In the genomic region with DNA sequence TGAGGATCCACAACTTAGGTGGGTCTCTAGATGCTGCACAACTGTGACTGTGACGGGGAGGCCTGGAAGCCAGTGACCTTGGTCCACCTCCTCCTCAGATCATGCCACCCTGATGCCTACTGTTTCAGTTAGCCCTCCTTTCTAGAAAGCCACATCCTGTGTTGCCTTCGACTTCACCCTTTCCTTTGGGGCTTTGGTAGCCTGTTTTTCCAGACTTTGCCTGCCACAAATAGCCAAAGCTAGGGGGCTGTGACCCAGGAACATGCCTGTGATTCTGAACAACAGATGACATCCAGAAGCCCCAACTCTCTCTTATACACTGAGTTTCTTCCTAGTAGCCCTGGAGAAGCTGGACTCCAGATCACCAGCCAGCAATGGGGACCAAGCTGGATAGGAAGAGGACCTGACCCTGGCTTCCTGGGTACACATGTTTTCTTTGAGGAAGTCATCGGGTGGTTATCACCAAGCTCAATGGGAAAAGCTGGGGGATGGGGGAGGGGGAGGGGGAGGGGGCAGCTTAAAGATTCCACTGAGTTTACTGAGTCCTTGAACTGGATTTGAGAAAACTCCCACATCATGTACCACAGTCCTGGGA, we compare ENCODE assay signal across 9 mouse cellular contexts. TPM values are rescaled to one million over a fixed set of nuclear protein-coding genes. Genes with fewer than 3 reads are reported as not detected.
DNase-seq lines count a peak whose midpoint lies in the region; ATAC-seq and TF ChIP-seq lines count a peak whose summit lies in the region.
"Had no signal": no experiment of that assay in that cellular context is flagged by ENCODE, and none has a peak within 500 bp of the region (broad histone marks: within the 10 kb centered on the region; RNA-seq: fewer than 3 reads in every experiment).

No protein-coding gene starts in this region.

- TF ChIP-seq POLR2A in CH12.LX (IDR thresholded peaks at IDR 0.05; ENCODE audit: low read depth, low read length), result no peak
- TF ChIP-seq POLR2A in bone marrow, adult 2 months (IDR thresholded peaks at IDR 0.05; ENCODE audit: borderline replicate concordance, control insufficient read depth, low read depth, low read length), result no peak

- H3K9me3 ChIP-seq in kidney, embryonic 15.5 days (replicated peaks), result no peaks in the 10 kb centered on the region
- no peaks in the 10 kb centered on the region for H3K9me3 ChIP-seq in CH12.LX (replicated peaks; ENCODE audit: low read length)
- H3K9me3 ChIP-seq in limb, embryonic 15.5 days, result no peaks in the 10 kb centered on the region

- H3K36me3 ChIP-seq in kidney, embryonic 15.5 days, result 0 out of 2 replicates have a peak, but pooled peaks cover 3% of the 10 kb centered on the region
- H3K36me3 ChIP-seq in CH12.LX (replicated peaks in 1 of 2; ENCODE audit: control insufficient read depth in 1 of 2, insufficient read depth in 1 of 2, low read length in 1 of 2), result peaks cover 0 to 17% of the 10 kb centered on the region in 2 experiments
- H3K36me3 ChIP-seq in limb, embryonic 15.5 days, result no peaks in the 10 kb centered on the region

- TF ChIP-seq RAD21 in CH12.LX (IDR thresholded peaks at IDR 0.05; ENCODE audit: low read depth, low read length), result no peak

- no peak for TF ChIP-seq EP300 in CH12.LX (IDR thresholded peaks at IDR 0.05; ENCODE audit: low read length)

- no peak for DNase-seq in kidney, adult 8-10 months
- DNase-seq in CH12.LX (ENCODE audit: extremely low read depth) (no peak), MN1 (ENCODE audit: low spot score) (no peak)
- no peak for DNase-seq in cerebellum, postnatal 10 days

- H3K9ac ChIP-seq in kidney, embryonic 15.5 days, result no peak overlapping the region
- H3K9ac ChIP-seq in CH12.LX (ENCODE audit: insufficient read depth, low read depth), result peak overlapping the region; percentile 71
- H3K9ac ChIP-seq in limb, embryonic 15.5 days, result no peak overlapping the region

- no peaks in the 10 kb centered on the region for H3K27me3 ChIP-seq in kidney, embryonic 15.5 days
- peaks cover 13% of the 10 kb centered on the region for H3K27me3 ChIP-seq in CH12.LX (replicated peaks)
- H3K27me3 ChIP-seq in limb, embryonic 15.5 days, result no peaks in the 10 kb centered on the region

- no peak for ATAC-seq in kidney, embryonic 15.5 days (replicated peaks; ENCODE audit: low FRiP score)
- no peak for ATAC-seq in limb, embryonic 15.5 days (ENCODE audit: insufficient number of reproducible peaks, low FRiP score, low TSS enrichment, low read depth)
- ATAC-seq: activated CD4-positive, CD25-positive, alpha-beta regulatory T cell, adult 4 months had no signal

- peaks cover 28% of the 10 kb centered on the region for H3K79me2 ChIP-seq in CH12.LX (replicated peaks; ENCODE audit: control insufficient read depth, extremely low read depth, insufficient read depth, poor library complexity, severe bottlenecking)

- peaks cover 55% of the 10 kb centered on the region for H3K4me1 ChIP-seq in kidney, embryonic 15.5 days
- H3K4me1 ChIP-seq in CH12.LX (ENCODE audit: control insufficient read depth in 1 of 2, insufficient read depth in 2 of 2), result peaks cover 13 to 51% of the 10 kb centered on the region in 2 experiments
- H3K4me1 ChIP-seq in bone marrow, adult 2 months (ENCODE audit: control insufficient read depth, insufficient read depth, low read length), result peaks cover 11% of the 10 kb centered on the region
- H3K4me1 ChIP-seq in limb, embryonic 15.5 days, result peaks cover 49% of the 10 kb centered on the region

- no peak for TF ChIP-seq CTCF in CH12.LX (conservative IDR thresholded peaks at IDR 0.05 in 1 of 2, IDR thresholded peaks at IDR 0.05 in 1 of 2; ENCODE audit: low read depth in 2 of 2, low read length in 2 of 2)
- no peak for TF ChIP-seq CTCF in bone marrow, adult 2 months (IDR thresholded peaks at IDR 0.05; ENCODE audit: control insufficient read depth, insufficient read depth, low read length)

- dilution Hi-C loops in CH12.LX (cut with MboI; ENCODE audit: extremely low pct_ligation_motif_present, extremely low pct_unique_long_range_greater_than_20kb, low sequenced_read_pairs), result no loop called here

- in situ Hi-C loops in CH12.LX (cut with MboI; ENCODE audit: low pct_ligation_motif_present, low pct_unique_long_range_greater_than_20kb, low sequenced_read_pairs), result no loop called here

- peak overlapping the region; percentile 83 for H3K27ac ChIP-seq in kidney, embryonic 15.5 days
- H3K27ac ChIP-seq in CH12.LX (ENCODE audit: insufficient read depth, low read depth), result no peak overlapping the region
- H3K27ac ChIP-seq in bone marrow, adult 2 months (ENCODE audit: control insufficient read depth, insufficient read depth, low read depth, low read length, poor library complexity), result peak overlapping the region; percentile 96; the same call in 1 of the 2 replicates
- H3K27ac ChIP-seq in limb, embryonic 15.5 days, result peak overlapping the region; percentile 81; the same call in 1 of the 2 replicates

- H3K4me2 ChIP-seq in kidney, embryonic 15.5 days, result peak overlapping the region; percentile 91
- peak overlapping the region; percentile 83 for H3K4me2 ChIP-seq in CH12.LX (ENCODE audit: insufficient read depth, low read depth, poor library complexity, severe bottlenecking)
- H3K4me2 ChIP-seq in limb, embryonic 15.5 days, result peak overlapping the region; percentile 87

- peak overlapping the region; percentile 91 for H3K4me3 ChIP-seq in kidney, embryonic 15.5 days (replicated peaks)
- peak overlapping the region; percentile 70 to 91 (median 79) for H3K4me3 ChIP-seq in CH12.LX (replicated peaks in 1 of 3; ENCODE audit: low read depth in 2 of 3, low read length in 2 of 3, poor library complexity in 1 of 3)
- H3K4me3 ChIP-seq in bone marrow, adult 2 months (replicated peaks; ENCODE audit: control insufficient read depth, low read depth, low read length), result peak overlapping the region; percentile 91
- peak overlapping the region; percentile 92 for H3K4me3 ChIP-seq in limb, embryonic 15.5 days

- 67% methylated on average over 3 of the region's 3 CpGs for WGBS in kidney, embryonic 15.5 days
- WGBS in bone marrow, adult 2 months, result 10% methylated on average over 3 of the region's 3 CpGs
- 60% methylated on average over 3 of the region's 3 CpGs for WGBS in limb, embryonic 15.5 days

TF ChIP-seq in CH12.LX, 34 proteins besides CTCF, POLR2A, EP300 and RAD21:
- TF ChIP-seq SMC3 (IDR thresholded peaks at IDR 0.05; ENCODE audit: low read depth, low read length) (no peak), UBTF (IDR thresholded peaks at IDR 0.05; ENCODE audit: low read depth, low read length) (no peak), CHD2 (IDR thresholded peaks at IDR 0.05; ENCODE audit: low read length) (peak; percentile 52; the same call in 1 of the 2 replicates), MEF2A (IDR thresholded peaks at IDR 0.05; ENCODE audit: borderline replicate concordance, low read depth, low read length) (0 out of 2 replicates have a peak, but pooled peaks have one; percentile 16), PAX5 (IDR thresholded peaks at IDR 0.05; ENCODE audit: low read length) (no peak), GABPA (IDR thresholded peaks at IDR 0.05; ENCODE audit: insufficient replicate concordance, low read depth, low read length) (no peak), ZKSCAN1 (IDR thresholded peaks at IDR 0.05; ENCODE audit: borderline replicate concordance, low read depth, low read length) (no peak)

RNA-seq across cellular contexts. Expression of gene Dgkz, which starts 11.0 kb away (rescaled TPM):
- polyA plus RNA-seq in kidney, embryonic 15.5 days (2015; fragmentation: Nextera tagmentation; extraction: Ambion mirVana), result 37.7 and 46.7 TPM in 2 replicates
- 50.3 and 50.4 TPM in 2 replicates for total RNA-seq in CH12.LX (2012; rRNA removed)
- 32.3 and 38.6 TPM in 2 replicates for total RNA-seq in CH12.LX (2014; rRNA removed)
- 53.9 and 60.2 TPM in 2 replicates for polyA plus RNA-seq in CH12.LX (2012; ENCODE audit: insufficient read length, low read depth)
- polyA plus RNA-seq in bone marrow, adult 2 months (2011; ENCODE audit: insufficient read depth, insufficient read length, low replicate concordance, missing spikeins), result 82.4 and 229 TPM in 2 replicates
- polyA plus RNA-seq in limb, embryonic 15.5 days (2015; fragmentation: Nextera tagmentation; extraction: Ambion mirVana), result 30.9 and 35.9 TPM in 2 replicates

RNA-seq across cellular contexts. Expression of gene Gm9821, which starts 19.2 kb away (rescaled TPM):
- 0.49 and 0.53 TPM in 2 replicates for polyA plus RNA-seq in kidney, embryonic 15.5 days (2015; fragmentation: Nextera tagmentation; extraction: Ambion mirVana)
- 0.25 TPM in 2 replicates for total RNA-seq in CH12.LX (2012; rRNA removed)
- not detected in 2 replicates for total RNA-seq in CH12.LX (2014; rRNA removed)
- polyA plus RNA-seq in CH12.LX (2012; ENCODE audit: insufficient read length, low read depth), result 3.8 TPM in 2 replicates
- not detected in 2 replicates for polyA plus RNA-seq in bone marrow, adult 2 months (2011; ENCODE audit: insufficient read depth, insufficient read length, low replicate concordance, missing spikeins)
- polyA plus RNA-seq in limb, embryonic 15.5 days (2015; fragmentation: Nextera tagmentation; extraction: Ambion mirVana), result 0.45 TPM in 2 replicates
- polyA plus RNA-seq: testis, adult 2 months had no signal

RNA-seq across cellular contexts. Expression of gene Mdk, which starts 32.6 kb away (rescaled TPM):
- 1,215 and 1,266 TPM in 2 replicates for polyA plus RNA-seq in kidney, embryonic 15.5 days (2015; fragmentation: Nextera tagmentation; extraction: Ambion mirVana)
- total RNA-seq in CH12.LX (2012; rRNA removed), result 0.25 and 0.38 TPM in 2 replicates
- total RNA-seq in CH12.LX (2014; rRNA removed), result 0.34 TPM in 1 of 2 replicates, not detected in the other
- 2.4 and 3.1 TPM in 2 replicates for polyA plus RNA-seq in CH12.LX (2012; ENCODE audit: insufficient read length, low read depth)
- 14.9 and 18.6 TPM in 2 replicates for polyA plus RNA-seq in bone marrow, adult 2 months (2011; ENCODE audit: insufficient read depth, insufficient read length, low replicate concordance, missing spikeins)
- polyA plus RNA-seq in limb, embryonic 15.5 days (2015; fragmentation: Nextera tagmentation; extraction: Ambion mirVana), result 899 and 1,046 TPM in 2 replicates

RNA-seq across cellular contexts. Expression of gene Chrm4, which starts 37.7 kb away (rescaled TPM):
- 0.42 TPM in 1 of 2 replicates, not detected in the other for polyA plus RNA-seq in kidney, embryonic 15.5 days (2015; fragmentation: Nextera tagmentation; extraction: Ambion mirVana)
- total RNA-seq in CH12.LX (2012; rRNA removed) (13.9 and 15.1 TPM in 2 replicates), CH12.LX (2014; rRNA removed) (9.2 and 10.0 TPM in 2 replicates)
- polyA plus RNA-seq in CH12.LX (2012; ENCODE audit: insufficient read length, low read depth), result 10.4 and 14.4 TPM in 2 replicates
- polyA plus RNA-seq in bone marrow, adult 2 months (2011; ENCODE audit: insufficient read depth, insufficient read length, low replicate concordance, missing spikeins), result not detected in 2 replicates
- polyA plus RNA-seq in limb, embryonic 15.5 days (2015; fragmentation: Nextera tagmentation; extraction: Ambion mirVana), result 0.20 and 0.29 TPM in 2 replicates

RNA-seq across cellular contexts. Expression of gene Creb3l1, which starts 59.6 kb away (rescaled TPM):
- 14.0 and 14.9 TPM in 2 replicates for polyA plus RNA-seq in kidney, embryonic 15.5 days (2015; fragmentation: Nextera tagmentation; extraction: Ambion mirVana)
- 0.29 and 0.59 TPM in 2 replicates for total RNA-seq in CH12.LX (2012; rRNA removed)
- 0.08 and 0.27 TPM in 2 replicates for total RNA-seq in CH12.LX (2014; rRNA removed)
- 1.5 and 2.0 TPM in 2 replicates for polyA plus RNA-seq in CH12.LX (2012; ENCODE audit: insufficient read length, low read depth)
- 1.6 and 1.7 TPM in 2 replicates for polyA plus RNA-seq in bone marrow, adult 2 months (2011; ENCODE audit: insufficient read depth, insufficient read length, low replicate concordance, missing spikeins)
- polyA plus RNA-seq in limb, embryonic 15.5 days (2015; fragmentation: Nextera tagmentation; extraction: Ambion mirVana), result 30.4 and 31.9 TPM in 2 replicates

Comparison
In these comparisons a context has a peak if more than half of its experiments do, and no peak if none do; other contexts are left out.
1. RNA of gene Mdk, which starts 32.6 kb away (polyA plus RNA-seq): 1,215 to 1,266 TPM in kidney, embryonic 15.5 days and 899 to 1,046 TPM in limb, embryonic 15.5 days; 14.9 to 18.6 TPM in bone marrow, adult 2 months and 2.4 to 3.1 TPM in CH12.LX; every median in the first group is over 10 times any median in the second.
2. Peak in every context shown above with its lines, with median percentiles within 50 percentile points of each other: H3K4me2 ChIP-seq and H3K4me3 ChIP-seq.